Mouse (Mus musculus): ENCODE data around the gene Gm5737. TPM values are rescaled to one million over a fixed set of nuclear protein-coding genes. Genes with fewer than 3 reads are reported as not detected.

Gene Gm5737
- total RNA-seq, 2 experiments from 2014 or later: 0.25 TPM; not detected in 1

DNA sequence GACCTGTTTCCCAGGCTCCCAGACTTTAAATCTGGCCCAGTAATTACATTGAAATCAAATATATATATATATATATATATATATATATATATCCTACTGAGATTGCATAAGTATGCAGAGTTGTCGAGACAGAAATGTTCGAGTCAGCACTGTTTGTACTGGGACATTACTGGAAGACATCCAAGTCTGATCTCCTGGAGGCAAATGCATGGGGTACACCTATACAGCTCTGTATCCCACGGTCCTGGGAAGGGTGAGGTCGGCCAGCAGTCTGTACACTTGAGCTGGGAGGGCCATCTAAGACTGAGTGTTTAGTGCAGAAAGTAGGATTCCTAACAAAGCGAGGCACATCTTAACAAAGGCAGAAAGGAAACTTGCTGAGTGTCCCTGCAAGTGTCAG is 57.7 kb downstream of the Gm5737 start:
- DNase-seq (ENCODE audit: low spot score in 2 of 2): peak; percentile 29 to 52
- intact Hi-C loops (cut with DNase I): no loop called here

GRCm38 (mm10) chr7:120870431-120871008 is 58.4 kb downstream of the Gm5737 start:
- DNase-seq (ENCODE audit: low spot score in 2 of 2): peak; percentile 16 to 52
- intact Hi-C loops (cut with DNase I): no loop called here

DNA sequence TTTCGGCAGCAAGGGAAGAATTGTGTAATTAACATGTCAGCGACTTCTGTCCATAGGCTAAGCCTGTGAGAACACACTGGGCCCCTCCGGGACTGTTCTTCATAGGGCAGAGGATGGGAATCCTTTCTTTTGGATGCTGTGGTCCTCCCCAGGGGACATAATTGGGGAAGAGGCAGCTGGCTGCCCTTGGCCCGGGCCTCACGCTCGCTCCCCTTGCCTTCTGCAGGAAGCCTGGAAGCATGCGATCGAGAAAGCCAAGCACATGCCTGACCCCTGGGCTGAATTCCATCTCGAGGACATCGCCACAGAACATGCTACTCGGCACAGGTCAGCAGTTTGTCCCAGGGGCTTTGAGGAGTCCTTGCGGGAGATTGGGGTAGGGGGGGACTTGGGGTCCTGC is 60.9 kb downstream of the Gm5737 start:
- no peak for DNase-seq (ENCODE audit: low spot score in 2 of 2)
- intact Hi-C loops (cut with DNase I): no loop called here

DNA sequence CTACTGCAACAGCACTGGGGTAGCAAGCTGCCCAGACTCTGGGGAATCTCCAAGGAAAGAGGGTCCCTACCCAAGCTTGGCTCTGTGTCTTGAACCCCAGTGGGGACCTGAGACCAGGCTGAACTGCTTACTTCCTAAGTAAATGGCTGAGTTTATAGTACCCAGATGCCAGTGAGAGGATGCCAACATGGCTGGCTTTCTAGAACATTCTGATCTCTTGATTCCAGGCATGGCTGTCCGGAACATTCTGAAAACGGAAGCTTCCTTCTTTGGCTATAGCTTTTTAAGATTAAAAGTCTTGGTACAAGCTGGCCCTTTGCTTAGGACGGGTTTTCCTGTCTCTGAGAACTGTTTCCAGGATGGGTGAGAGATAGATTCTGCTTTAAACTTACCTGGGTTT is 61.9 kb downstream of the Gm5737 start:
- intact Hi-C loops (cut with DNase I): no loop called here

GRCm38 (mm10) chr7:120874764-120875539 is 62.8 kb downstream of the Gm5737 start:
- DNase-seq (ENCODE audit: low spot score in 2 of 2): no peak
- intact Hi-C loops (cut with DNase I): loop anchor here (5.0 kb wide), 1 partner anchor 33 kb away; the partner anchor contains the start of gene Eef2k

More for the DNA sequence above, 61.9 kb downstream of the Gm5737 start:
- no peak for DNase-seq (ENCODE audit: low spot score in 2 of 2)

GRCm38 (mm10) chr7:120875540-120876388 is 63.6 kb downstream of the Gm5737 start:
- intact Hi-C loops (cut with DNase I): loop anchor here (5.0 kb wide), 1 partner anchor 33 kb away; the partner anchor contains the start of gene Eef2k
- DNase-seq (ENCODE audit: low spot score in 2 of 2): no peak

DNA sequence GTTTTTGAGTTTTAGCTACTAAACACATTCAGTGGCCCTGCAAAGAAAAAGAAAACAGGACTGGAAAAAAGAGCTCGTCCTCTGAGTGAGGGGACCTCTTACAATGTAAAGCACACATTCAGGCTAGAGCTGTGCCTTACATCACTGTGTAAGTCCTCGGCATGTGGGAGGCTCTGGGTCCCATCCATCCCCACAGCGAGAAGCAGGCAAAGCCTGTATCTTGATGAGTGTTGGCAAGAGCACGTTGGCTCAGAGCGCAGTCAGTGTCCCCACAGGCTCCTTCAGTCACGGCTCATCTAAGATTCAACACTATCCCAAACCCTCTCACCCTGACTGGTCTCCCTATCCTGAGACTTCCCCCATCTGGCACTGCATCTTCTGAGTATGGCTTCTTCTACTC is 66.1 kb downstream of the Gm5737 start:
- intact Hi-C loops (cut with DNase I): loop anchor here (5.0 kb wide), 1 partner anchor 36 kb away; the partner anchor contains the start of gene Eef2k
- peak; percentile 11 to 50 for DNase-seq (ENCODE audit: low spot score in 2 of 2)

DNA sequence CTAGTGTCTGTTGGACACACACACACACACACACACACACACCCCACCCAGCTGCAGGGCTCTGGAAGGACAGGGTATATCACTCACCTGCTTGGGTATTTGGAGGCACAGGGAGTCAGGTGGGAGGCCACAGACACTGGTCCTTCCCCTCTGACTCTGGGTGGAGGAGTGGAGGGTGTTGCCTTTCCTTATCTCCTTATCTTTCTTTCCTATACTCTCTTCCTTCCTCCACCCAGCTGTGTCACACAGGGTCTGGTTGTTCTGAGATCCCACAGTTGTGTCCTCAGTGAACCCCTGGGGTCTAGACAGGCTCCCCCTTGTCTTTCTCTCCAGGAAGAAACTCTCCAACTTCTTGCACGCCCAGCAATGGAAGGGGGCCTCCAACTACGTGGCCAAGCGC is 67.8 kb downstream of the Gm5737 start:
- intact Hi-C loops (cut with DNase I): loop anchor here (5.0 kb wide), 1 partner anchor 38 kb away; the partner anchor contains the start of gene Eef2k
- no peak for DNase-seq (ENCODE audit: low spot score in 2 of 2)

- no peak for DNase-seq (ENCODE audit: low spot score in 2 of 2)
- intact Hi-C loops (cut with DNase I): no loop called here
These were observed 68.6 kb downstream of the Gm5737 start for GRCm38 (mm10) chr7:120880770-120881169.

Other genes with a start within 250 kb of the Gm5737 start
- gene Uqcrc2, start 177.2 kb upstream of the Gm5737 start, total RNA-seq (2021): 100 to 1,000 TPM; 238 to 251 TPM
- gene Pdzd9, start 142.0 kb upstream of the Gm5737 start, total RNA-seq (2021): under 1 TPM in 1 of 2 experiments, not detected in 1; 0.29 TPM
- 10 to 100 TPM; 65.4 to 67.4 TPM for gene Mosmo, start 134.7 kb upstream of the Gm5737 start, total RNA-seq (2021)
- gene Vwa3a, start 73.0 kb upstream of the Gm5737 start, total RNA-seq (2021): 10 to 100 TPM; 14.1 to 20.5 TPM
- gene Eef2k, start 30.5 kb downstream of the Gm5737 start, total RNA-seq (2021): 10 to 100 TPM; 31.6 to 42.9 TPM
- 10 to 100 TPM; 30.4 to 30.9 TPM for gene Polr3e, start 105.4 kb downstream of the Gm5737 start, total RNA-seq (2021)
- gene Cdr2, start 169.9 kb downstream of the Gm5737 start, total RNA-seq (2021): 1 to 10 TPM; 4.6 to 4.7 TPM
- gene Mfsd13b, start 170.1 kb downstream of the Gm5737 start, total RNA-seq (2021): under 1 TPM in 1 of 2 experiments, not detected in 1; 0.32 TPM
- 10 to 100 TPM; 74.0 to 75.4 TPM for gene Mettl9, start 222.1 kb downstream of the Gm5737 start, total RNA-seq (2021)

Measured in left cerebral cortex, postnatal 14 days (tissue).